Mouse (Mus musculus): ENCODE measurements at regions not wholly inside any gene's neighbourhood (a gene's known extent, or its start where the extent isn't known, plus 50 kb on each side); places are given as distances from the start of the nearest gene placed in this dataset.
A peak's percentile ranks its signal among the peaks of the same experiment; 100 is the strongest.

- H3K4me1 ChIP-seq (ENCODE audit: control insufficient read depth in 1 of 2, insufficient read depth in 2 of 2, low read length in 2 of 2): no peaks in the 10 kb centered on the region
- H3K9ac ChIP-seq (ENCODE audit: control insufficient read depth, low read depth, low read length, poor library complexity, severe bottlenecking): no peak overlapping the region
- H3K36me3 ChIP-seq (ENCODE audit: control insufficient read depth in 1 of 2, insufficient read depth in 2 of 2, low read length in 2 of 2): no peaks in the 10 kb centered on the region
- H3K79me2 ChIP-seq (ENCODE audit: control insufficient read depth, insufficient read depth, low read length, poor library complexity): no peaks in the 10 kb centered on the region
- no peak for DNase-seq (ENCODE audit: low read depth, low spot score)
- H3K27me3 ChIP-seq (ENCODE audit: control insufficient read depth in 1 of 2, insufficient read depth in 2 of 2, low read length in 2 of 2): no peaks in the 10 kb centered on the region
- no peaks in the 10 kb centered on the region for H3K9me3 ChIP-seq (replicated peaks; ENCODE audit: insufficient read depth, low read length)
- no peak for TF ChIP-seq POLR2AphosphoS5 (IDR thresholded peaks at IDR 0.05; ENCODE audit: borderline replicate concordance, low read depth, low read length)
- no peak for TF ChIP-seq EP300 (IDR thresholded peaks at IDR 0.05; ENCODE audit: low read depth in 1 of 2, low read length in 2 of 2)
- no peak for TF ChIP-seq CTCF (IDR thresholded peaks at IDR 0.05 in 2 of 3, conservative IDR thresholded peaks at IDR 0.05 in 1 of 3; ENCODE audit: control insufficient read depth in 1 of 3, insufficient read depth in 1 of 3, low read depth in 2 of 3, low read length in 3 of 3, poor library complexity in 1 of 3, severe bottlenecking in 1 of 3)
- no peak for TF ChIP-seq CHD2 (IDR thresholded peaks at IDR 0.05; ENCODE audit: low read length)
- no peak for TF ChIP-seq ZMIZ1 (IDR thresholded peaks at IDR 0.05; ENCODE audit: low read depth, low read length)
- no peak for TF ChIP-seq USF1 (IDR thresholded peaks at IDR 0.05; ENCODE audit: low read depth, low read length)
- H3K4me3 ChIP-seq (ENCODE audit: control insufficient read depth in 1 of 2, insufficient read depth in 1 of 2, low read depth in 2 of 2, low read length in 2 of 2): no peak overlapping the region
- H3K27ac ChIP-seq (ENCODE audit: control insufficient read depth, low read depth, low read length): no peak overlapping the region
Measured at GRCm38 (mm10) chr8:18158619-18159018, 819.4 kb downstream of the Defb40 start.

GRCm38 (mm10) chr8:18115333-18116044 lies 862.6 kb downstream of the Defb40 start:
- DNase-seq (ENCODE audit: low read depth, low spot score): no peak
- no peak overlapping the region for H3K4me3 ChIP-seq (ENCODE audit: control insufficient read depth in 1 of 2, insufficient read depth in 1 of 2, low read depth in 2 of 2, low read length in 2 of 2)
- no peaks in the 10 kb centered on the region for H3K79me2 ChIP-seq (ENCODE audit: control insufficient read depth, insufficient read depth, low read length, poor library complexity)
- H3K36me3 ChIP-seq (ENCODE audit: control insufficient read depth in 1 of 2, insufficient read depth in 2 of 2, low read length in 2 of 2): peaks cover 0 to 2% of the 10 kb centered on the region in 2 experiments; a peak in 1 of 4 replicates
- H3K9me3 ChIP-seq (replicated peaks; ENCODE audit: insufficient read depth, low read length): no peaks in the 10 kb centered on the region
- no peaks in the 10 kb centered on the region for H3K27me3 ChIP-seq (ENCODE audit: control insufficient read depth in 1 of 2, insufficient read depth in 2 of 2, low read length in 2 of 2)
- H3K27ac ChIP-seq (ENCODE audit: control insufficient read depth, low read depth, low read length): no peak overlapping the region
- no peak for TF ChIP-seq NRF1 (IDR thresholded peaks at IDR 0.05; ENCODE audit: insufficient read depth, low read depth, low read length, poor library complexity, severe bottlenecking)
- TF ChIP-seq CTCF (IDR thresholded peaks at IDR 0.05 in 2 of 3, conservative IDR thresholded peaks at IDR 0.05 in 1 of 3; ENCODE audit: control insufficient read depth in 1 of 3, insufficient read depth in 1 of 3, low read depth in 2 of 3, low read length in 3 of 3, poor library complexity in 1 of 3, severe bottlenecking in 1 of 3): no peak
- TF ChIP-seq RAD21 (IDR thresholded peaks at IDR 0.05; ENCODE audit: low read depth, low read length): no peak
- TF ChIP-seq JUND (IDR thresholded peaks at IDR 0.05; ENCODE audit: low read depth, low read length): no peak
- no peak for TF ChIP-seq ZC3H11A (IDR thresholded peaks at IDR 0.05; ENCODE audit: low read depth, low read length)
- TF ChIP-seq ELF1 (IDR thresholded peaks at IDR 0.05; ENCODE audit: low read depth, low read length): no peak
- TF ChIP-seq GATA1 (IDR thresholded peaks at IDR 0.05; ENCODE audit: low read depth, low read length): peak; percentile 52; the same call in 1 of the 2 replicates
- TF ChIP-seq ZKSCAN1 (IDR thresholded peaks at IDR 0.05; ENCODE audit: low read depth, low read length): no peak
- no peaks in the 10 kb centered on the region for H3K4me1 ChIP-seq (ENCODE audit: control insufficient read depth in 1 of 2, insufficient read depth in 2 of 2, low read length in 2 of 2)
- no peak overlapping the region for H3K9ac ChIP-seq (ENCODE audit: control insufficient read depth, low read depth, low read length, poor library complexity, severe bottlenecking)
